Mouse (Mus musculus): ENCODE data around the gene Plin2.

The Plin2 gene

GRCm38 (mm10) chr4:86669780-86670201 is at the start of gene Plin2:
Gene Plin2, minus strand, starts transcription at chr4:86670060.
- peak; percentile 87 for DNase-seq (ENCODE audit: low spot score)

GRCm38 (mm10) chr4:86718878-86719577 is 49.2 kb upstream of the Plin2 start:
- no peak for DNase-seq (ENCODE audit: low spot score)

- DNase-seq (ENCODE audit: low spot score), result no peak
Observed at GRCm38 (mm10) chr4:86717176-86717575, 47.3 kb upstream of the Plin2 start.

- DNase-seq (ENCODE audit: low spot score), result no peak
Observed at GRCm38 (mm10) chr4:86715341-86715740, 45.5 kb upstream of the Plin2 start.

GRCm38 (mm10) chr4:86713518-86713917 is 43.7 kb upstream of the Plin2 start:
- no peak for DNase-seq (ENCODE audit: low spot score)

GRCm38 (mm10) chr4:86712751-86713195 is 42.9 kb upstream of the Plin2 start:
- no peak for DNase-seq (ENCODE audit: low spot score)

- DNase-seq (ENCODE audit: low spot score), result no peak
Observed at GRCm38 (mm10) chr4:86710666-86711215, 40.9 kb upstream of the Plin2 start.

- no peak for DNase-seq (ENCODE audit: low spot score)
Observed at GRCm38 (mm10) chr4:86710034-86710650, 40.3 kb upstream of the Plin2 start.

- DNase-seq (ENCODE audit: low spot score), result no peak
Observed at GRCm38 (mm10) chr4:86708801-86709200, 38.9 kb upstream of the Plin2 start.

- DNase-seq (ENCODE audit: low spot score), result no peak
Observed at GRCm38 (mm10) chr4:86699161-86699865, 29.5 kb upstream of the Plin2 start.

- peak; percentile 51 for DNase-seq (ENCODE audit: low spot score)
Observed at GRCm38 (mm10) chr4:86696890-86697289, 27.0 kb upstream of the Plin2 start.

- DNase-seq (ENCODE audit: low spot score), result peak; percentile 58
Observed at GRCm38 (mm10) chr4:86695081-86695480, 25.2 kb upstream of the Plin2 start.

GRCm38 (mm10) chr4:86692931-86693330 is 23.1 kb upstream of the Plin2 start:
- no peak for DNase-seq (ENCODE audit: low spot score)

GRCm38 (mm10) chr4:86691290-86691689 is 21.4 kb upstream of the Plin2 start:
- DNase-seq (ENCODE audit: low spot score), result no peak

- DNase-seq (ENCODE audit: low spot score), result peak; percentile 11
Observed at GRCm38 (mm10) chr4:86690768-86691167, 20.9 kb upstream of the Plin2 start.

- DNase-seq (ENCODE audit: low spot score), result peak; percentile 79
Observed at GRCm38 (mm10) chr4:86690194-86690593, 20.3 kb upstream of the Plin2 start.

- peak; percentile 32 for DNase-seq (ENCODE audit: low spot score)
Observed at GRCm38 (mm10) chr4:86689056-86689735, 19.3 kb upstream of the Plin2 start.

- no peak for DNase-seq (ENCODE audit: low spot score)
Observed at GRCm38 (mm10) chr4:86686564-86686963, 16.7 kb upstream of the Plin2 start.

GRCm38 (mm10) chr4:86686009-86686366 is 16.1 kb upstream of the Plin2 start:
- DNase-seq (ENCODE audit: low spot score), result peak; percentile 14

GRCm38 (mm10) chr4:86685231-86686008 is 15.6 kb upstream of the Plin2 start:
- no peak for DNase-seq (ENCODE audit: low spot score)

- no peak for DNase-seq (ENCODE audit: low spot score)
Observed at GRCm38 (mm10) chr4:86684806-86685205, 14.9 kb upstream of the Plin2 start.
